Mouse (Mus musculus) thymus, postnatal 14 days (tissue): ENCODE measurements at regions not wholly inside any gene's neighbourhood (a gene's known extent, or its start where the extent isn't known, plus 50 kb on each side); places are given as distances from the start of the nearest gene placed in this dataset.

Source experiments
- DNase-seq: peaks from one replicate; pipeline ENCODE4 v3.0.0; 2021

- no peak for DNase-seq
These were observed 152.8 kb downstream of the Bcl11b start for GRCm38 (mm10) chr12:107850591-107850990.

GRCm38 (mm10) chr12:107852921-107853320, 150.5 kb downstream of the Bcl11b start:
- no peak for DNase-seq

- no peak for DNase-seq
These were observed 147.9 kb downstream of the Bcl11b start for GRCm38 (mm10) chr12:107855547-107855946.

- DNase-seq: no peak
These were observed 146.9 kb downstream of the Bcl11b start for GRCm38 (mm10) chr12:107856421-107857043.

GRCm38 (mm10) chr12:107858536-107859280, 144.7 kb downstream of the Bcl11b start:
- no peak for DNase-seq

- peak; percentile 32 for DNase-seq
These were observed 143.7 kb downstream of the Bcl11b start for GRCm38 (mm10) chr12:107859750-107860149.

- no peak for DNase-seq
These were observed 143.0 kb downstream of the Bcl11b start for GRCm38 (mm10) chr12:107860358-107860757.
